Mouse (Mus musculus): ENCODE data around the gene Tmem267.

- no peak for TF ChIP-seq CTCF (IDR thresholded peaks at IDR 0.05; ENCODE audit: borderline replicate concordance, insufficient read depth, low read depth, low read length)
- TF ChIP-seq POLR2A (IDR thresholded peaks at IDR 0.05; ENCODE audit: borderline replicate concordance, insufficient read depth, low read length): no peak
Observed at GRCm38 (mm10) chr13:119461900-119462595, 25.8 kb upstream of the Tmem267 start.

Measured in cerebellum, adult 2 months (tissue).